Mouse (Mus musculus): ENCODE data around the gene Bcl2l12. TPM values are rescaled to one million over a fixed set of nuclear protein-coding genes. Genes with fewer than 3 reads are reported as not detected.
A peak's percentile ranks its signal among the peaks of the same experiment; 100 is the strongest.

Bcl2l12 gene
- total and polyA plus RNA-seq, 3 experiments = 16.6 to 24.6 TPM; not detected in 1

- Histone ChIP-seq H3K4me3 (ENCODE audit: control insufficient read depth in 1 of 2, insufficient read depth in 1 of 2, low read depth in 2 of 2, low read length in 2 of 2) (peak overlapping the region; percentile 59 to 69), H3K79me2 (ENCODE audit: control insufficient read depth, insufficient read depth, low read length, poor library complexity) (no peaks in the 10 kb centered on the region), H3K27me3 (ENCODE audit: control insufficient read depth in 1 of 2, insufficient read depth in 2 of 2, low read length in 2 of 2) (no peaks in the 10 kb centered on the region), H3K4me1 (ENCODE audit: control insufficient read depth in 1 of 2, insufficient read depth in 2 of 2, low read length in 2 of 2) (peaks cover 0 to 4% of the 10 kb centered on the region in 2 experiments; a peak in 1 of 4 replicates), H3K27ac (ENCODE audit: control insufficient read depth, low read depth, low read length) (no peak overlapping the region), H3K36me3 (ENCODE audit: control insufficient read depth in 1 of 2, insufficient read depth in 2 of 2, low read length in 2 of 2) (no peaks in the 10 kb centered on the region; a peak in 1 of 4 replicates), H3K9me3 (replicated peaks; ENCODE audit: insufficient read depth, low read length) (no peaks in the 10 kb centered on the region), H3K9ac (ENCODE audit: control insufficient read depth, low read depth, low read length, poor library complexity, severe bottlenecking) (peak overlapping the region; percentile 43)
- TF ChIP-seq SIN3A (IDR thresholded peaks at IDR 0.05; ENCODE audit: low read length) (no peak; the same call in 1 of the 2 replicates), GABPA (IDR thresholded peaks at IDR 0.05; ENCODE audit: low read depth, low read length) (no peak), NRF1 (IDR thresholded peaks at IDR 0.05; ENCODE audit: insufficient read depth, low read depth, low read length, poor library complexity, severe bottlenecking) (peak; percentile 62), GATA1 (IDR thresholded peaks at IDR 0.05; ENCODE audit: low read depth, low read length) (no peak), JUND (IDR thresholded peaks at IDR 0.05; ENCODE audit: low read depth, low read length) (no peak), TCF12 (IDR thresholded peaks at IDR 0.05; ENCODE audit: low read depth, low read length) (no peak), TBP (IDR thresholded peaks at IDR 0.05; ENCODE audit: low read depth, low read length) (peak; percentile 94), RCOR1 (IDR thresholded peaks at IDR 0.05; ENCODE audit: low read depth, low read length) (peak; percentile 40; the same call in 1 of the 2 replicates), CHD1 (IDR thresholded peaks at IDR 0.05; ENCODE audit: low read depth, low read length) (no peak)
- peak; percentile 98 for DNase-seq (ENCODE audit: low read depth, low spot score)
Measured at GRCm38 (mm10) chr7:44952611-44953306, 45.8 kb downstream of the Bcl2l12 start.

- no peaks in the 10 kb centered on the region for H3K27me3 ChIP-seq (ENCODE audit: control insufficient read depth in 1 of 2, insufficient read depth in 2 of 2, low read length in 2 of 2)
- H3K4me1 ChIP-seq (ENCODE audit: control insufficient read depth in 1 of 2, insufficient read depth in 2 of 2, low read length in 2 of 2) = peaks cover 0 to 4% of the 10 kb centered on the region in 2 experiments; a peak in 1 of 4 replicates
- TF ChIP-seq RAD21 (IDR thresholded peaks at IDR 0.05; ENCODE audit: low read depth, low read length) (no peak), MAZ (IDR thresholded peaks at IDR 0.05; ENCODE audit: low read depth, low read length) (peak; percentile 54; the same call in 1 of the 2 replicates), MAX (IDR thresholded peaks at IDR 0.05; ENCODE audit: low read length) (0 out of 2 replicates have a peak, but pooled peaks have one; percentile 24)
- H3K9me3 ChIP-seq (replicated peaks; ENCODE audit: insufficient read depth, low read length) = no peaks in the 10 kb centered on the region
- peak overlapping the region; percentile 59 to 69 for H3K4me3 ChIP-seq (ENCODE audit: control insufficient read depth in 1 of 2, insufficient read depth in 1 of 2, low read depth in 2 of 2, low read length in 2 of 2)
- peak overlapping the region; percentile 43 for H3K9ac ChIP-seq (ENCODE audit: control insufficient read depth, low read depth, low read length, poor library complexity, severe bottlenecking)
- no peaks in the 10 kb centered on the region for H3K79me2 ChIP-seq (ENCODE audit: control insufficient read depth, insufficient read depth, low read length, poor library complexity)
- peak; percentile 88 for DNase-seq (ENCODE audit: low read depth, low spot score)
- no peaks in the 10 kb centered on the region; a peak in 1 of 4 replicates for H3K36me3 ChIP-seq (ENCODE audit: control insufficient read depth in 1 of 2, insufficient read depth in 2 of 2, low read length in 2 of 2)
- H3K27ac ChIP-seq (ENCODE audit: control insufficient read depth, low read depth, low read length) = no peak overlapping the region
Measured at GRCm38 (mm10) chr7:44951960-44952359, 46.6 kb downstream of the Bcl2l12 start.

DNA sequence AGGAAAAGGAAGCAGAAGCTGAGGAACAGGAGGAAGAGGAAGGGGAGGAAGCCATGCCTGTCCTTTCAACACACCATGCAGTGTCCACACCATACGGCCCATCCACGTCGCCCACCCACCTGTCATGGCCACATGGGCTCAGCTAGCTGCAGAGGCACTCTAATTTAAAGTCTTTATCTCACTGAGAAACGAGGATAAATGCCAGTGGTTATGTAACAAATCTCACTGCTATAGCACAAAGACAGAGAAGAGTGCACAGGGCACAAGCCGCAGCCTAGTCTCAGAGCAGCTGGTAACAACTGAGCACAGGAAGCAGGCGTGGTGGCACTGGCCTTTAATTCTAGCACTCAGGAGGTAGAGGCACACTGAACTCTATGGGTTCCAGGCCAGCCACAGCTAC is 48.6 kb downstream of the Bcl2l12 start:
- Histone ChIP-seq H3K9me3 (replicated peaks; ENCODE audit: insufficient read depth, low read length) (no peaks in the 10 kb centered on the region), H3K27ac (ENCODE audit: control insufficient read depth, low read depth, low read length) (no peak overlapping the region), H3K79me2 (ENCODE audit: control insufficient read depth, insufficient read depth, low read length, poor library complexity) (no peaks in the 10 kb centered on the region), H3K4me1 (ENCODE audit: control insufficient read depth in 1 of 2, insufficient read depth in 2 of 2, low read length in 2 of 2) (peaks cover 0 to 4% of the 10 kb centered on the region in 2 experiments; a peak in 1 of 4 replicates), H3K27me3 (ENCODE audit: control insufficient read depth in 1 of 2, insufficient read depth in 2 of 2, low read length in 2 of 2) (no peaks in the 10 kb centered on the region; a peak in 1 of 4 replicates), H3K9ac (ENCODE audit: control insufficient read depth, low read depth, low read length, poor library complexity, severe bottlenecking) (no peak overlapping the region), H3K36me3 (ENCODE audit: control insufficient read depth in 1 of 2, insufficient read depth in 2 of 2, low read length in 2 of 2) (no peaks in the 10 kb centered on the region; a peak in 1 of 4 replicates), H3K4me3 (ENCODE audit: control insufficient read depth in 1 of 2, insufficient read depth in 1 of 2, low read depth in 2 of 2, low read length in 2 of 2) (no peak overlapping the region)
- no peak for DNase-seq (ENCODE audit: low read depth, low spot score)
- TF ChIP-seq POLR2AphosphoS2 (IDR thresholded peaks at IDR 0.05; ENCODE audit: low read length) (no peak), MAFK (IDR thresholded peaks at IDR 0.05; ENCODE audit: borderline replicate concordance, low read depth, low read length) (no peak), TBP (IDR thresholded peaks at IDR 0.05; ENCODE audit: low read depth, low read length) (no peak), SMC3 (IDR thresholded peaks at IDR 0.05; ENCODE audit: low read depth, low read length) (no peak), EP300 (IDR thresholded peaks at IDR 0.05; ENCODE audit: low read depth in 1 of 2, low read length in 2 of 2) (no peak), USF2 (IDR thresholded peaks at IDR 0.05; ENCODE audit: borderline replicate concordance in 1 of 2, insufficient read depth in 1 of 2, low read depth in 1 of 2, low read length in 2 of 2) (no peak), RAD21 (IDR thresholded peaks at IDR 0.05; ENCODE audit: low read depth, low read length) (no peak), MXI1 (IDR thresholded peaks at IDR 0.05; ENCODE audit: low read depth, low read length) (no peak), MEF2A (IDR thresholded peaks at IDR 0.05; ENCODE audit: extremely low read depth, insufficient replicate concordance, low read depth, low read length, poor library complexity, severe bottlenecking) (no peak), ETS1 (IDR thresholded peaks at IDR 0.05; ENCODE audit: low read depth, low read length) (no peak), POLR2AphosphoS5 (IDR thresholded peaks at IDR 0.05; ENCODE audit: borderline replicate concordance, low read depth, low read length) (no peak), RCOR1 (IDR thresholded peaks at IDR 0.05; ENCODE audit: low read depth, low read length) (no peak), TAL1 (IDR thresholded peaks at IDR 0.05; ENCODE audit: low read length) (no peak), TCF12 (IDR thresholded peaks at IDR 0.05; ENCODE audit: low read depth, low read length) (no peak), SIN3A (IDR thresholded peaks at IDR 0.05; ENCODE audit: low read length) (no peak), CTCF (IDR thresholded peaks at IDR 0.05 in 2 of 3, conservative IDR thresholded peaks at IDR 0.05 in 1 of 3; ENCODE audit: control insufficient read depth in 1 of 3, insufficient read depth in 1 of 3, low read depth in 2 of 3, low read length in 3 of 3, poor library complexity in 1 of 3, severe bottlenecking in 1 of 3) (no peak)
